Mouse (Mus musculus) limb, embryonic 10.5 days (tissue): ENCODE data around the gene Pnn. TPM values are rescaled to one million over a fixed set of nuclear protein-coding genes. Genes with fewer than 3 reads are reported as not detected.

Experiments used
- DNase-seq: peaks from one replicate; pipeline ENCODE4 v3.0.0-alpha.2; 2017; ENCODE audit warnings: low spot score
- H3K27ac ChIP-seq: fragments of 300-500 bp; sonication (generic); 2 replicates; pipeline ENCODE4 v1.5.1; 2016; ENCODE audit warnings: mild to moderate bottlenecking
- H3K27me3 ChIP-seq: fragments of 300-500 bp; sonication (generic); 2 replicates; pipeline ENCODE4 v1.6.1; 2016; ENCODE audit warnings: low read depth, mild to moderate bottlenecking; ENCODE audit not compliant: poor library complexity, severe bottlenecking
- H3K36me3 ChIP-seq: fragments of 300-500 bp; sonication (generic); 2 replicates; pipeline ENCODE4 v1.6.1; 2016; ENCODE audit warnings: mild to moderate bottlenecking, moderate library complexity
- H3K4me1 ChIP-seq: fragments of 300-500 bp; sonication (generic); 2 replicates; pipeline ENCODE4 v1.6.1; 2016
- H3K4me3 ChIP-seq: fragments of 300-500 bp; sonication (generic); 2 replicates; pipeline ENCODE4 v1.5.1; 2016; ENCODE audit warnings: mild to moderate bottlenecking, moderate library complexity
- H3K9me3 ChIP-seq: fragments of 300-500 bp; sonication (generic); replicated peaks from 2 replicates; pipeline ENCODE4 v1.6.1; 2016; ENCODE audit warnings: mild to moderate bottlenecking
- WGBS: fragments of 180-500 bp; shearing (Covaris S2); methylation state at CpG from one replicate; pipeline ENCODE4 v1.1.7; 2016; 5-methylcytosine and 5-hydroxymethylcytosine counted together
- polyA plus RNA-seq: library from polyadenylated mRNA; unstranded; fragments of >200 nt; fragmentation: Nextera tagmentation; extraction: Ambion mirVana; gene quantifications from 2 replicates; pipeline ENCODE4 v1.2.1, GENCODE M21; 2016

The Pnn gene
- polyA plus RNA-seq, 1 experiment from 2014 or later: 113 TPM

GRCm38 (mm10) chr12:59086171-59086570 lies 19.5 kb downstream of the Pnn start:
- DNase-seq: no peak
- whole genome bisulfite sequencing: 93% methylated on average over 5 of the region's 5 CpGs
- H3K9me3 ChIP-seq: no peaks in the 10 kb centered on the region
- H3K27me3 ChIP-seq: no peaks in the 10 kb centered on the region
- no peaks in the 10 kb centered on the region for H3K36me3 ChIP-seq
- H3K4me3 ChIP-seq: no peak overlapping the region
- no peaks in the 10 kb centered on the region for H3K4me1 ChIP-seq
- H3K27ac ChIP-seq: no peak overlapping the region

DNA sequence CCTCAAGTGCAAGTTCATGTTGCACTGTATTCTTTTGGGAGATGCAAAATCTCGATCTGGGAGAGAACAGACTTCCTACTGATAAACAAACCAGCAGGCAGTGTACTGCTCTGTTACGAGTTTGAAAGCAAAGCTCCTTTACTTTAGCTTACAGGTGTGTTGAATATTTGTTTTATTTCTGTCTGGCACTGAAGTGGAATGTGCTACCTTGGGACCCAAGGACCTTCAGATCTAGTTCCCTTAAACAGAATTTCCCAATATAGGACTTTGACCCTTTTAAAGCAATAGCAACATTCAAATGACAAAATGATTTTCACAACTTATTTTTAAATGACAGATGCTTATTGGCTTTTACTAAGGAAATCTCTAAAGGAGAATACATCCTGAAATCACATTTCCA lies 26.9 kb downstream of the Pnn start:
- Histone ChIP-seq H3K4me3 (no peak overlapping the region), H3K36me3 (no peaks in the 10 kb centered on the region), H3K9me3 (no peaks in the 10 kb centered on the region), H3K4me1 (no peaks in the 10 kb centered on the region), H3K27ac (no peak overlapping the region), H3K27me3 (no peaks in the 10 kb centered on the region)
- no peak for DNase-seq
- WGBS: 69% methylated on average over 2 of the region's 2 CpGs

DNA sequence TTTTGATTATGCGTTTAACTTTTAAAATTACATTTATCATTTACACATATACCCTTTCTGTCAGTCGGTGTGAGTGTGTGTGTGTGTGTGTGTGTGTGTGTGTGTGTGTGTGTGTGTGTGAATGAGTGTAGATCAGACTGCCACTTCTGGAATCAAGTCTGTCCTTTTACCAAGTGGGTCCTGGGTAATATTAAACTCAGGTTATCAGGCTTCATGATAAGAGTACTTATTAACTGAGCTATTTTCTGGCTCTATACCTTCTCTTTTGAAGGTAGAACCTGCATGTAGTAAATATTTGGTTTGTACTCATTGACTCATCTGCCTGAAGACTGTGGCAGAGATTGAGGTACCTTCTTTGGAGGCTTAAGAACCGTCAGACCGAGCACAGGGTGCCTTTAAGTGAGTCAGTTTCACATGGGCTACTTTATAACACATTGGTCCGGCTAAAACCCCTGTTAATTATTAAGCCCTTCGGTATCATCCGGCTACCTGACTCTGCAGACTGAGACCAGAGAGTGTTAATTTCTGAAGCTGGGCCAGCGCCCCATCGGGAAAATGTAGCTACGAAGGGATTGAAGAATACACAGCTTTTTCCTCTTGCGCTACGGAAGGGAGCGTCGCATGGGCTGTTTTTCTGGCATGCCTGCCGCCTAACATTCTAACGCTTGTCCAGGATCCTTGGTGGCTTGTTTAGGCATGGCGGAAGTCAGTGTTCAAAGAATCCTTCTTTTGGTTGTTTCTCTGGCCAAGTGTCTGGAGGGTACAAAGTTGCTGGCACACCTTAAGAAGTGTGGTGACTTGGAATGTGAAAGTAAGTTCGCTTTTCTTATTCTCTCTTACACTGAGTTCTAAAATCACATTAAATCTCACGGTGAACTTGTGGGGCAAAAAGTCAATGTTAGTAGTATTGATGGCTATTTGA lies 28.7 kb downstream of the Pnn start, which contains the start of gene Mia2:
Gene Mia2, plus strand, starts transcription at position 696 of the 922 bp plus-strand sequence.
- H3K9me3 ChIP-seq: no peaks in the 10 kb centered on the region
- no peaks in the 10 kb centered on the region for H3K4me1 ChIP-seq
- no peak for DNase-seq
- no peaks in the 10 kb centered on the region for H3K36me3 ChIP-seq
- WGBS: 90% methylated on average over 19 of the region's 19 CpGs
- no peak within 1 kb of the TSS for H3K27ac ChIP-seq
- no peaks in the 10 kb centered on the region for H3K27me3 ChIP-seq
- H3K4me3 ChIP-seq: no peak within 1 kb of the TSS

GRCm38 (mm10) chr12:59104771-59105170 lies 38.1 kb downstream of the Pnn start:
- Histone ChIP-seq H3K4me1 (no peaks in the 10 kb centered on the region), H3K4me3 (no peak overlapping the region), H3K27me3 (no peaks in the 10 kb centered on the region), H3K27ac (no peak overlapping the region), H3K36me3 (no peaks in the 10 kb centered on the region), H3K9me3 (no peaks in the 10 kb centered on the region)
- 86% methylated on average over 5 of the region's 5 CpGs for WGBS
- DNase-seq: no peak

DNA sequence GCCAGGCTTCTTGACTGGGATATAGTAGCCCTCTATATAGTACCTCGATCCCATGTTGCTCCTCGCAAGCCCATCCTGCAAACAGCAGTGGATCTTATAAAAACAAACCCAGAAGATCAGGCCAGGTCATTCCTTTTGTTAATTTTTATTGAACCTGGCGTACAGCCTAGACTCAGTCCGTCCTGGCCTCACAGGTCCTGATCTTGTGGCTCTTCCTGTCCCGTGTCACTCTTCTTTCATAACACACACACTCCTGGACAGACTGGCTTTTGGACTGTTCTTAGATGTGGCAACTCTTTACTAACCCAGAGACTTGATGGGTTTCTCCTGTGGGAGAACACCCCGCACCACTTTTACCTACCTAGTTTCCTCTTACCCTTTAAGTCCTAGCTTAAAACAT lies 39.2 kb downstream of the Pnn start:
- Histone ChIP-seq H3K36me3 (no peaks in the 10 kb centered on the region), H3K4me3 (no peak overlapping the region), H3K9me3 (no peaks in the 10 kb centered on the region), H3K4me1 (no peaks in the 10 kb centered on the region), H3K27ac (no peak overlapping the region), H3K27me3 (no peaks in the 10 kb centered on the region)
- 91% methylated on average over 6 of the region's 6 CpGs for WGBS
- DNase-seq: no peak

DNA sequence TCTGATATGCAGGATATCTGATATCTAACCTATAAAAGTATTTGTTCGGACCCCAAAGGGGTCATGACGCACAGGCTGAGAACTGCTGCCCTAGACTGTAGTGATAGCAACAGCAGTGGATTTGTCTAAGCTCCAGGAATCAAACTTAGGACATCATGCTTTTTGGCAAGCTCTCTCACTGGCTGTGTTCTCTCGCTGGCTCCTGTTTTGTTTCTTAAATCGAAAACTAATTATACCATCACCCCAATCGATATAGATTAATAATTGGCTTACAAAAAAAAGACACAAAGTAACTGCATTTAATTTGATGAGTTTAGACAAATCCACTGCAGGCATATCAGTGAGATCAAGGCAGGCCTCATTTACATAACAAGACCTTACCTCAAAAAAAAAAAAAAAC lies 39.8 kb downstream of the Pnn start:
- WGBS: 93% methylated on average over 5 of the region's 5 CpGs
- H3K4me1 ChIP-seq: no peaks in the 10 kb centered on the region
- H3K9me3 ChIP-seq: no peaks in the 10 kb centered on the region
- DNase-seq: no peak
- H3K27ac ChIP-seq: no peak overlapping the region
- H3K27me3 ChIP-seq: no peaks in the 10 kb centered on the region
- H3K4me3 ChIP-seq: no peak overlapping the region
- no peaks in the 10 kb centered on the region for H3K36me3 ChIP-seq

DNA sequence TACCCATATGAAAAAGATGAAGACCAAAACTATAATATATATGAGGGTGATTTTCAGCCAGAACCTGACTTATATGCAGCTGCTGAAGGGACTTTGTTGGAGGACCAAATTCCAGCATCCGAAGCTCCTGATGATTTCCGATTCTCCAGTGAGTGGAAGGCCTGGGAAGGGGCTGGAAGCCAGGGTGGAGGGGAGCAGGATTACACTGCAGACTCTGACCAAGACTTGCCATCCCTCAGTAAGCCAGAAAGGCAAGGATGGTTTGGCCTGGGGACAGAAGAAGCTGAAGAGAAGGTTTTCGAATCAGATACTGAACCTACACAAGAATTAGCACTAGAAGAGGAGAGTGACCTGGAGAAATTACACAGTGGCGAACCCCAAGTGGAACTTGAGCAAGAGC lies 41.2 kb downstream of the Pnn start:
- Histone ChIP-seq H3K27ac (no peak overlapping the region), H3K9me3 (no peaks in the 10 kb centered on the region), H3K27me3 (no peaks in the 10 kb centered on the region), H3K4me3 (no peak overlapping the region), H3K36me3 (no peaks in the 10 kb centered on the region), H3K4me1 (no peaks in the 10 kb centered on the region)
- no peak for DNase-seq
- 85% methylated on average over 4 of the region's 4 CpGs for WGBS

DNA sequence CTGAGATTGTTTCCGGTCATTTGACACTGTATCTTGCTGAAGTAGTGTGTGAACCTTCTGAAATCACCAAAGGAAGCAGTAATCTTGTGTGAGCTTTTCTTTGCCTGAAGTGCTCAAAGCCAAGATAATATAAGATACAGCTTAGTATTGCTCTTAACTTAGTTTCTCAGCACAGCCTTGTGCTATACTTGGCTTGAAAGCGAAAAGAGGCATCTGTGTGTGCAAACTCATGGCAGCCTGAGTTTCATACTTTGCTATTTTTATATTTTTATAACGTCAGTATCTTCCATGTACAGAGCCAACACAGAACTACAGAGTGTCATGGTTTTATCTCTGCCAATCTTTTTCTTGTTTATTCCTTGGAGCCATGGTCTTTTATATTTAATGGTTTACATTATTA lies 50.5 kb downstream of the Pnn start:
- WGBS: 94% methylated on average over 3 of the region's 3 CpGs

More for the DNA sequence above, 50.5 kb downstream of the Pnn start:
- H3K4me1 ChIP-seq: no peaks in the 10 kb centered on the region
- H3K27me3 ChIP-seq: no peaks in the 10 kb centered on the region
- H3K36me3 ChIP-seq: no peaks in the 10 kb centered on the region
- no peak overlapping the region for H3K27ac ChIP-seq
- H3K9me3 ChIP-seq: no peaks in the 10 kb centered on the region
- no peak overlapping the region for H3K4me3 ChIP-seq
- DNase-seq: no peak

Other genes with a start within 250 kb of the Pnn start
- gene Sec23a, start 54.9 kb upstream of the Pnn start, polyA plus RNA-seq: 50.4 and 74.2 TPM in 2 replicates
- 47.9 and 56.6 TPM in 2 replicates for gene Gemin2, start 53.5 kb upstream of the Pnn start, polyA plus RNA-seq
- gene Trappc6b, start 5.4 kb upstream of the Pnn start, polyA plus RNA-seq: 61.6 and 74.4 TPM in 2 replicates
- gene Mia2, start 28.9 kb downstream of the Pnn start, polyA plus RNA-seq: 48.6 and 56.4 TPM in 2 replicates
- gene Fbxo33, start 152.8 kb downstream of the Pnn start, polyA plus RNA-seq: 7.0 and 7.3 TPM in 2 replicates